8 mouse cellular contexts compared by ENCODE assay signal in genomic region chr15:56764957-56765482, GRCm38 (mm10).
A peak's percentile ranks its signal among the peaks of the same experiment; 100 is the strongest.
DNase-seq lines count a peak whose midpoint lies in the region; ATAC-seq and TF ChIP-seq lines count a peak whose summit lies in the region.

No protein-coding gene starts in this region.

- DNase-seq in adipocyte (ENCODE audit: low spot score): peak; percentile 78
- peak; percentile 74 for DNase-seq in skeletal muscle tissue, adult 2 months (ENCODE audit: low read depth, low spot score)
- no peak for DNase-seq in layer of hippocampus, adult 18-20 months (ENCODE audit: low spot score in 2 of 2)
- DNase-seq in layer of hippocampus, postnatal 10 days (ENCODE audit: low spot score in 2 of 2): no peak
- no peak for DNase-seq in cerebellum, adult 8-10 months

- no peak for TF ChIP-seq CTCF in C2C12 (IDR thresholded peaks at IDR 0.05; ENCODE audit: control insufficient read depth, insufficient read depth, insufficient read length)

- H3K4me1 ChIP-seq in heart, embryonic 12.5 days (replicated peaks): peaks cover 16% of the 10 kb centered on the region
- no peaks in the 10 kb centered on the region for H3K4me1 ChIP-seq in kidney, embryonic 14.5 days (ENCODE audit: control insufficient read depth, insufficient read depth, low read length)

- WGBS in heart, embryonic 12.5 days: 31% methylated on average over 9 of the region's 9 CpGs
- 16% methylated on average over 9 of the region's 9 CpGs for WGBS in kidney, embryonic 14.5 days

- H3K27ac ChIP-seq in heart, embryonic 12.5 days (ENCODE audit: poor library complexity, severe bottlenecking): no peak overlapping the region
- H3K27ac ChIP-seq in kidney, embryonic 14.5 days (ENCODE audit: low read depth, low read length): no peak overlapping the region

- peak overlapping the region; percentile 16 for H3ac ChIP-seq in C2C12 (ENCODE audit: control insufficient read depth, insufficient read length, low read depth)

- H3K36me3 ChIP-seq in C2C12 (ENCODE audit: control insufficient read depth, insufficient read depth): no peaks in the 10 kb centered on the region
- no peaks in the 10 kb centered on the region for H3K36me3 ChIP-seq in heart, embryonic 12.5 days
- no peaks in the 10 kb centered on the region for H3K36me3 ChIP-seq in kidney, embryonic 14.5 days (ENCODE audit: control insufficient read depth, insufficient read depth, low read length)

- no peaks in the 10 kb centered on the region for H3K79me2 ChIP-seq in C2C12 (ENCODE audit: control insufficient read depth, insufficient read depth)

- no peaks in the 10 kb centered on the region for H3K9me3 ChIP-seq in heart, embryonic 12.5 days (replicated peaks)
- H3K9me3 ChIP-seq in kidney, embryonic 14.5 days (ENCODE audit: control insufficient read depth, low read length): no peaks in the 10 kb centered on the region

- H3K4me3 ChIP-seq in C2C12 (ENCODE audit: insufficient read depth, poor library complexity, severe bottlenecking): no peak overlapping the region
- H3K4me3 ChIP-seq in heart, embryonic 12.5 days: no peak overlapping the region
- H3K4me3 ChIP-seq in kidney, embryonic 14.5 days (ENCODE audit: low read length): no peak overlapping the region

- no peaks in the 10 kb centered on the region for H3K27me3 ChIP-seq in C2C12 (ENCODE audit: control insufficient read depth, insufficient read depth, insufficient read length)
- no peaks in the 10 kb centered on the region for H3K27me3 ChIP-seq in heart, embryonic 12.5 days (replicated peaks)
- no peaks in the 10 kb centered on the region for H3K27me3 ChIP-seq in kidney, embryonic 14.5 days (ENCODE audit: control insufficient read depth, insufficient read depth, low read length)

- no peaks in the 10 kb centered on the region for H3K79me3 ChIP-seq in C2C12 (ENCODE audit: low read depth)

- peak; percentile 36; the same call in 1 of the 2 replicates for ATAC-seq in heart, embryonic 12.5 days (ENCODE audit: insufficient number of reproducible peaks, low FRiP score)
- peak; percentile 40; the same call in 1 of the 2 replicates for ATAC-seq in kidney, embryonic 14.5 days (ENCODE audit: low FRiP score, low TSS enrichment)

- H3K4me2 ChIP-seq in heart, embryonic 12.5 days: peak overlapping the region; percentile 45
- H3K4me2 ChIP-seq in kidney, embryonic 14.5 days (replicated peaks; ENCODE audit: low read depth, low read length): no peak overlapping the region

- no peak overlapping the region for H3K9ac ChIP-seq in heart, embryonic 12.5 days
- H3K9ac ChIP-seq in kidney, embryonic 14.5 days (ENCODE audit: low read depth, low read length): no peak overlapping the region

TF ChIP-seq in C2C12, 6 proteins besides CTCF, POLR2A, EP300 and RAD21:
- peak; percentile 61 for TF ChIP-seq USF1 (IDR thresholded peaks at IDR 0.05; ENCODE audit: low read depth)
- no peak for TF ChIP-seq MYOG (IDR thresholded peaks at IDR 0.05; ENCODE audit: control insufficient read depth, extremely low read depth, insufficient read length)
- TF ChIP-seq FOSL1 (IDR thresholded peaks at IDR 0.05; ENCODE audit: insufficient read depth, low read length, poor library complexity, severe bottlenecking): no peak
- peak; percentile 77 for TF ChIP-seq CEBPB (IDR thresholded peaks at IDR 0.05; ENCODE audit: low read depth)
- peak; percentile 88 for TF ChIP-seq MAX (IDR thresholded peaks at IDR 0.05)
- TF ChIP-seq MYOD1 (IDR thresholded peaks at IDR 0.05; ENCODE audit: control insufficient read depth, insufficient read length, low read depth): peak; percentile 94

Comparison
In these comparisons a context has a peak if more than half of its experiments do, and no peak if none do; other contexts are left out.
1. DNase-seq: peak in adipocyte (single experiment) and skeletal muscle tissue, adult 2 months (single experiment); none in layer of hippocampus, adult 18-20 months (0 of 2), layer of hippocampus, postnatal 10 days (0 of 2) and cerebellum, adult 8-10 months (single experiment).